Mouse (Mus musculus): ENCODE measurements around the gene Gm44511. TPM values are rescaled to one million over a fixed set of nuclear protein-coding genes. Genes with fewer than 3 reads are reported as not detected.
"Not testable (repeated sequence)": the region's sequence is repeated elsewhere in the genome, so short reads cannot be mapped to it uniquely, and the experiment has no call there.

The Gm44511 gene
- total RNA-seq, 2 experiments from 2014 or later: not detected

- DNase-seq: no peak
Measured at GRCm38 (mm10) chr6:128841327-128842089, 15.4 kb upstream of the Gm44511 start.

DNA sequence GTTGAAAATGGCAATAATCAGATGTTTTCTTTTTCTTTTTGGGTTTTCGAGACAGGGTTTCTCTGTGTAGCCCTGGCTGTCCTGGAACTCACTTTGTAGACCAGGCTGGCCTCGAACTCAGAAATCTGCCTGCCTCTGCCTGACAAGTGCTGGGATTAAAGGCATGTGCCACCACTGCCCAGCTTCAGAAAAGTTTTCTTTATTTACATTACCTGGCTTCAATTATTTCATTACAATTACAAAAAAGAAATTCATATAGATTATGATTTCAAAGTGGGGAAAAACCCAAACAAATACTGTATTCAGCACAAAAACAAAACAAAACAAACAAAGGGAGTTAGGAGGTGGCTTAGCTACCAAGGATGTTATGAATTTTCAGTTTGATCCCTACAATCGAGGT is 14.6 kb upstream of the Gm44511 start:
- DNase-seq: not testable (repeated sequence)

GRCm38 (mm10) chr6:128839921-128840320 is 13.8 kb upstream of the Gm44511 start:
- DNase-seq: no peak

DNA sequence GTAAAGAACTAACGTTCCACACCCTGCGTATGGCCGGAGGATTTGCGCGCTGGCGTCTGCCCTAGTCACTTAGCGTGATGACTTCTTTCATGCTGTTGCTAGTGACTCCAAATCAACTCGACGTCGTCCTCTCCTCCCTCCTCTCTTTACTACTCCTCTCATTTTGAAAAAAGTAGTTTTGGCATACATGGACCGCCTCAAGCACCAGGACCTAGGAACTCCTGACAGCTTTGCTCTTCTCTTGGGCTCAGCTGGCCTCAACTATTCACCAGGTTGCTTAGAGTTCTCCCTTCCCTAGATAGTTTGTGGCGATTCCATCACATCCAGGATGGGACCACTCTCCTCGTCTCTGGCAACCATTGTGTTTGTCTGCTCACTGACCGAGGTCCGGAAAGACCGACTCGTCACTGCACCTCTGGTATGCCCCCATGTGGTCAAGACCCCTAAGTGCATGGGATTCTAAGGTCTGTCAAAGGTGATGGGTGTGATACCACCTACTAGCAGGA is 13.2 kb upstream of the Gm44511 start:
- peak; percentile 76 for DNase-seq

GRCm38 (mm10) chr6:128838342-128839265 is 12.5 kb upstream of the Gm44511 start:
- peak; percentile 84 for DNase-seq

DNA sequence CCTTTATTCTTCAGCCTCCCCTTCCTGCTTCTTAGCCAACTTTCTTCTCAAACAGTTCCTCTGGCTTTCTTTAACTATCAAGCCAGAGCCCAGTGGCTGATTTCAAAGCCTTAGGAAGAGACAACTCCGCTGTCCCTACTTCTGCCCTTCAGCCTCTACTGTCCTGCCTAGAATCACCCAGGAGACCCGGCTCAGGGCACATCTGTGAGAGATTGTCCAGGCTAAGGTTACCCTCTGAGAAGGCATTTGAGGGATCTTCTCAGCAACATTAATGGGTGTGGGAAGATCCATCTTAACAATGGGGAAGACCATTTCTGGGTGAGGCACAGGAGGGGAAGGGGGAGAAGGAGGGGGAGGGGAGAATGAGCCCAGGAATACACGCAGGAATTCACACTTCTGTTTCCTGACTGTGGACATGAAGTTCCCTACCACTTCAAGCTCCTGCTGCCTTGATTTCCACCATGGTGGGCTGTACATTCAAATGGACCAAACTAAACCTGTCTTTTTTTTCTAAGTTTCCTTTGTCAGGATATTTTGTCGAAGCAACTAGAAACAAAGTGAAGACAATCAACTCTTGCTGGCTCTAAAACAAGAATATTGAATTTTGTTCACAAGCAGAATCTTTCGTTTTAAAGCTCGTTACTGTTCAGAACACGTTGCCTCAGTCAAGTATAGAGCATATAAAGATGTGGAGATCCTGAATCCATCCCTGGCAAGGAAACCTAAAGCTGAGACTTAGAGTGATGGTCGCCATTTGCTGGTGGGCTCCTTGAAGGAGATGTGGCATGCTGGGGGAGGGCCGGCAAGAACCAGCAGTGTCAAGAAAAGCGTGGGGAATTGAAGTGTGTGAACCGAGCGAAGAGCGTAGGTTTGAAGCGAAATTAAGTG is 11.6 kb upstream of the Gm44511 start:
- DNase-seq: no peak

- no peak for DNase-seq
Measured at GRCm38 (mm10) chr6:128836955-128837334, 10.8 kb upstream of the Gm44511 start.

- DNase-seq: no peak
Measured at GRCm38 (mm10) chr6:128836191-128836954, 10.3 kb upstream of the Gm44511 start.

DNA sequence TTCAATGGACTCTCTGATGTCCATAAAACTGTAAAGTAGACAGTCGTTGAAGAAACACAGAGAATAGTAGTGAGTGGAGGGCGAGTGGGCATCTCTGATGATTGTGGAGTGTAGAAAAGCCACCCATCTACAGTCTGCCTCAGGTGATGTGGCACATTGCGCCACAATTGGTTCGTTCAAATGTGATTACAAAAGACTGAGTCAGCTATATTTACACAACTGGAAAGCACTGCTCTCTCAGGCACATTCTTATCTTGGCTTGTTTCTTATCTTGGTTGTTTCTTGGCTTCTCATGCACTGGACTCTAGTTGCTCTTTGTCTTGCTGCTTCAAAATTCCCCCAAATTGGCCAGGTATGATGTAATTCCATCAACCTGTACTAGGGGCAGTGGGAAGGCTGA is 9.5 kb upstream of the Gm44511 start:
- DNase-seq: no peak

GRCm38 (mm10) chr6:128833046-128833445 is 6.9 kb upstream of the Gm44511 start:
- DNase-seq: no peak

- no peak for DNase-seq
Measured at GRCm38 (mm10) chr6:128829837-128830236, 3.7 kb upstream of the Gm44511 start.

GRCm38 (mm10) chr6:128826781-128827180 is 666 bp upstream of the Gm44511 start:
- no peak for DNase-seq

GRCm38 (mm10) chr6:128818083-128818802 is 7.9 kb downstream of the Gm44511 start:
- no peak for DNase-seq

- no peak for DNase-seq
Measured at GRCm38 (mm10) chr6:128808532-128808931, 17.6 kb downstream of the Gm44511 start.

DNA sequence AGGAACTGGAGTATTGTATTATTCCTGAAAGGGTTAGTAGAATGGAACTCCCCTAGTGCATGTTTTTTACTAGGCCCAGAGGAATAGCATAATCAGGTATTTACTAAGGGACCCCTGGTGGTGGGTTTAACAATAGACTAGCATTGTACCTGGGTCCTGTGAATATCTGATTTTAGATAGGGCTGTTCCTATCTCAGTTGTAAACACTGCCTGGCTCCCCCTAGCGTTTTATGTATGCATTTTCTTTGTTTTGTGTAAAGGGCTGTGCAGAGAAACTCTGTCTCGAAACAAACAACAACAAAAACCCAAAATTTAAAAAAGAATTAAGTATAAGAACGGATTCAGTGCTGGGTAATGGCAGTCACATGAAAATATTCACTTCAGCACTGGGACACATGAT is 19.1 kb downstream of the Gm44511 start:
- DNase-seq: no peak

DNA sequence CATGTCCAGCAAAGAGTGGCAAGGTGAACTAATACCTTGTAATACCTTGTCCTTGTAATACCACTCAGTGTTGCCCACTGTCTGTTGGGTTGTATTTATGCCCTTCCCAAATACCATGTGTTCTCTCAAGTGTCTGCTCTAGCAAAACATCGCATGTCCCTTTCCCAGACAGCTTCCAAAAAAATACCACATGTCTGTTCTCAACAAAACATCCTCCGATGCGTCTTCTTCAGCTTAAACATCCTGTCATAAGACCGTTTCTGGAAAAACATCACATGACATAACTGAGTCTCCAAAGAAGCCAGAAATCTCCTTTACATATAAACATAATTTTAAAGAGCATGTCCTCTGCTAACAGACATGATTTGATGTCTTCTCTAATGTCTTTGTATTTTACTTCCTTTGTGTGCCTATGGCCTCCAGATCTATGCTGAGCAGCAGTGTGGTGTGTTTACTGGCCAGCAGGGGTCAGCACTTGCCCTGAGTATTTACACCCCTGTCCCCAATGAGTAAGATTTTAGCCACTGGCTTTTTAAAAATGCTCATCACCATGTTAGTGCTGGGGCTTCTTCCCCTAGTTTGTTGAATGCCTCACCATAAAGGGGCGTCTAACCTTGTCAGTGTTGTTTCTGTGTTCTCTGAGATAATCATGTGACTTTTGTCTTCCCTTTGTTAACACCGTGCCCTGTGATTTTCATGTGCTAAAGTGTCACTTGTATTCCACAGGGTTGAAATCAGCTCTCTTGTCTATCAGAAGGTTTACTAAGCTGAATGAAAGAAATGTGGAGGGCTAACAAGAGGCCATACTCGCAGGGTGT is 21.1 kb downstream of the Gm44511 start:
- DNase-seq: peak; percentile 61

DNA sequence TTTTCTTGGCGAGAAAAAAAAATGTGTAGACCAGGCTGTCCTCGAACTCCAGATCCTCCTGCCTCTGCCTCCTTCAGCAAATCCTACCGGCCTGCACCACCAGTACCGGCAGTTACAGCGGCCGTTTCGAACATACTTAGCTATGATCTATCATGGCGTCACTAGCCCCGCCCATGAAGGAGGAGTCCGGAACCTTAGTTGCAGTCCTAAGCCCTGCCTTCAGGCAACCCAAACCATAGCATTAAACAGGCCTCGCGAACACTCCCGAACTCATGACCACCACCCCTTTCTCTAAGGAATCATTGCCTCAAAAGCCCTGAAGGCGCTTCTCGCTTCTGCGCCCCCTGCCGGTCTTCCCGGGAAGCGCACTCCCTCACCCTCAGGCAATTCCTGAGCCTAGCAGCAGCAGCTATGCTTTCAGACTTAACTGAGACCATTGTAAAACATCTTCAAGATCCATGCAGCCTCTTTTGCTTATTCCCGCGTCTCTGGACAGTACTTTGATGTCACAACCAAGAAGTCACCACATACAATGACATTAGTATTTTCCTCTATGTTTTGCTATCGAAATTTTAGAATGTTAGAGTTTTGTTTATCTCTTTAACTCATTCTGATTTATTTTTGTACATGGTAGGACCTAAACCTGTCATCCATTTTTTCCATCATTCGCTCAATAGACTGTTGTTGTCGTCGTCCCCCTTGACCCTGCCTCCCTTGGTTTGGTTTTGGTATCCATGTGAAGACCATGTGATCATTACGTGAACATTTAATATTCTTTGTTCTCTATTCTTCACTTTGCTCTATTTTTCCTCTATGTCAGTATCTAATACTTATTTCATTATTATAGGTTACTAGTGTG is 22.9 kb downstream of the Gm44511 start:
- DNase-seq: peak; percentile 97

- no peak for DNase-seq
Measured at GRCm38 (mm10) chr6:128802557-128802956, 23.6 kb downstream of the Gm44511 start.

DNA sequence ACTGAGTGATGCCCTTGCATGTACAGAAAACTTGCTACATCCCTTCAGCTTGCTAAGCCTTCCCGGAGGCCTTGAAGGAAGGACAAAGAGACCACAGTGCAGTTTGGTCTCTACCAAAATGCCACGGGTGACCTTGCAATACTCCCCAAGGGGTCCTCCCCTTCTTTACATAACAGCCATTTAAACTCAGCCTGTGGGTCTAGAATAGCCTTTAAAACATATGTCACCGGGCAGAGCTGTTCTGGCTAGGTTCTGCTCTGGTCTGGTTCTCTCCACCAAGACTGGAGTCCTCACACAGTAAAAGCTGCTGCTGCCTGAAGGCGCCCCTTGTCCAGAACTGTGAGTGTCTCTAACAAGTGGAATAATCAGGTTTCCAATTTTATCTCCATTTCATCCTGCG is 25.4 kb downstream of the Gm44511 start:
- DNase-seq: not testable (repeated sequence)
